ENCODE assay signal across 1 mouse cellular context in genomic region chr8:84700526-84700925, GRCm38 (mm10).
TF ChIP-seq lines count a peak whose summit lies in the region.

No protein-coding gene starts in this region.

TF ChIP-seq in MEL, 35 proteins besides CTCF, POLR2A, EP300 and RAD21:
- 0 out of 2 replicates have a peak, but pooled peaks have one; percentile 19 for TF ChIP-seq MYC (IDR thresholded peaks at IDR 0.05; ENCODE audit: low read depth, low read length)
- no peak for TF ChIP-seq GATA1 (IDR thresholded peaks at IDR 0.05; ENCODE audit: low read depth, low read length)
- TF ChIP-seq ZKSCAN1 (IDR thresholded peaks at IDR 0.05; ENCODE audit: low read depth, low read length), result no peak
- peak; percentile 56; the same call in 1 of the 2 replicates for TF ChIP-seq TBP (IDR thresholded peaks at IDR 0.05; ENCODE audit: low read depth, low read length)
- 0 out of 2 replicates have a peak, but pooled peaks have one; percentile 4 for TF ChIP-seq E2F4 (IDR thresholded peaks at IDR 0.05; ENCODE audit: borderline replicate concordance, low read depth, low read length)
